Mouse (Mus musculus) cerebellum, adult 11-12 months (tissue): ENCODE data around the gene Prkcz.
"Not testable (repeated sequence)": the region's sequence is repeated elsewhere in the genome, so short reads cannot be mapped to it uniquely, and the experiment has no call there.

Source experiments
- DNase-seq: peaks from one replicate; pipeline ENCODE4 v3.0.0; 2022

The Prkcz gene

DNA sequence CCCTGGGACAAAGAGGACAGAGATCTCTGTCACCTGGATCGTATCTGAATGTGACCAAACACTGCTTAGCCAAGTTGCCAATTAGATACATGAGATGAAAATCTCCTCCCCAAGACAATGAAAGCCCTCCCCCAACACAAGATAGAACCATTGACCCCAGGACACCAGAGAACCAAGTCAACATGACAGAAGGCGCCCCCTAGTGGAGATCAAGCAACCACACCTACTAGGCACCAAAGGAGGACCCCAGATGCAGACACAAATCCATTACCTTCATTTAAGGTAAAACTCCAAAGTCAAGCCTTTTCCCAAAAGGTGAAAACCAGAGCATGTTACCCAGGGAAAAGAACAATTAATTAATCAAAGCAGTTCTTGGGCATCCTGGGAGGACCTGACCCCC is 3.6 kb downstream of the Prkcz start:
- DNase-seq: no peak

DNA sequence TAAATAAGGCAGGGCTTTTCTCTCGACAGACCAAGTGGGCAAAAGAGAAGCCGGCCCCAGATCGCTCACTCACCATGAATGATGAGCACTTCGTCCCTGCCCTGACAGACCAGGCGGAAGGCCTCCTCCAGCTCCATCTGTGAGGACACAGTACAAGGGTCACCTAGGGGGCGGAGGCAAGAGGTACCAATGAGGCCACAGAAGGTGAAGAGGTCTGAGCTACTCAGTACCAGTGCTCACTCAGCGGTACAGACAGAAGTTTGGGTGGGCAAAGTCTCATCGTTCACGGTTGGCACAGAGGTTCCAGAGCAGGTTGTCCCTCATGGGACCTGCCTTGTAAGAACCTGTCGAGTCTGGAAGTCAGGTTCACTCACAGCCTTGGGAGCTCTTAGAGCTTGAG is 4.8 kb downstream of the Prkcz start:
- DNase-seq: no peak

DNA sequence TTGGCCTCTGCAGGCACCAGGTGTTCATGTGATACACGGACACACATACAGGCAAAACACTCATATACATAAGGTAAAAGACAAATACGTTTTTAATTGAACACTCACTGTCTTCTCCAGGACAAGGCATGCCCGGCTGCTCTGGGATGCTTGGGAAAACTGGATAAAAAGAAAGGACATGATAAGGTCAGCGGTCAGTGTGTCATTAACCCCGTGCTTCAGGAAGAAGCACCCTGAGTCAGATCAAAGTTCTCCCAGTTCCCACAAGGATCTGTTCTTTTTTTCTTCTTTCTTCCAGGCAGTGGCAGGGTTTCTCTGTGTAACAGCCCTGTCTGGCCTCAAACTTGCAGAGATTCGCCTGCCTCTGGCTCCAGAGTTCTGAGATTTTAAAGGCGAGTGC is 6.6 kb downstream of the Prkcz start:
- DNase-seq: no peak

DNA sequence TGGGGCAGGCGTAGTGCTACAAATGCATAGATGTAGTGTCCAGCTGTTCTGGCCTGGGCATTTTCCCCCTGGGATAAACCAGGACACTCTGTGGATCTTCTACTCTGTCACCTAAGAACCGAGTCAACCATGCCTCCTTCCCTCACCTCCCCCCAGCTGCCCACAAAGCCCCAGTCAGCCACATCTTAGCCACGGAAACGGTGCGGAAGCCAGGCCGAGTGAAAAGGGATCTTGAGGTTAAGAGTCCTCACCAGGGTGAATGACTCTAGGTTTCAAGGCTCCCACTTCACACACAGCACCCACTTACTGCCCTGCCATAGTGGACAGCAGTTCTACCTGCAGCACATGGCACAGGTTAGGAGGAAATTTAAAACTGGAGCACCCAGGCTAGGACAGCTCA is 7.1 kb downstream of the Prkcz start:
- DNase-seq: no peak

DNA sequence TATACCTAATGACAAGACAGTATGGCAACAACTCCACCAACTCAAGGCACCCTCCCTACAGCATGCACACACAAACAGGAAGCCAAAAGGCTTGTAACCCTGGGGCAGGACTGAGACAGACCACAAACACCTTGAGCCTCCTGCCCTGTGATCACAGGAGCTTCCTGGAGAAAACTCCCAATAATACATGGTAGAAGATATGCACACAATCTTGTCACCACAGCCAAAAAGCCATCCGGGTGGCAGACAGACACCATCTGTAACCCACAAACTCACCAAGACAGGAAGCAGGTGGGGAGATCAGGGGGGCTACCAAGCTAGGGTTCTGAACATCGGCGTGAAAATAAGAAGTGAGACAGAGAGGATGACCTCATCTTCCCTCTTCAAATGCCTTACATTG is 8.6 kb downstream of the Prkcz start:
- DNase-seq: no peak

DNA sequence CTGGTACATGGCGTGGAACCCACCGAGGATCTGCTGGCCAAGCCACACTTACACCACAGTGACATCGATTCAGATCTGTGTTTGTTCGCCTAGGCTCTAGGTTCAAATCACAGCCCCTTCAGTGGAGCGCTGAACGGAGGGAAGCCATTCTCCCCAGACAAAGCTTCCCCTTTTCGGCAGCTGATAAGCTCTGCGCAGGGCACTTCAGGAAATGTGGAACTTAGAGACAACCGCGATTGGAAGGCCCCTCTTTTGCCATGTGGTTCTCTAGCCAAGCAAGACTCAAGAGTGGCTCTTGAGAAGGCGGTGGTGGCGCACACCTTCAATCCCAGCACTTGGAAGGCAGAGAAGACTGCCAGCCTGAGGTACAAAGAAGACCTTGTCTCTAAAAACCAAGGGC is 14.8 kb downstream of the Prkcz start:
- DNase-seq: no peak

DNA sequence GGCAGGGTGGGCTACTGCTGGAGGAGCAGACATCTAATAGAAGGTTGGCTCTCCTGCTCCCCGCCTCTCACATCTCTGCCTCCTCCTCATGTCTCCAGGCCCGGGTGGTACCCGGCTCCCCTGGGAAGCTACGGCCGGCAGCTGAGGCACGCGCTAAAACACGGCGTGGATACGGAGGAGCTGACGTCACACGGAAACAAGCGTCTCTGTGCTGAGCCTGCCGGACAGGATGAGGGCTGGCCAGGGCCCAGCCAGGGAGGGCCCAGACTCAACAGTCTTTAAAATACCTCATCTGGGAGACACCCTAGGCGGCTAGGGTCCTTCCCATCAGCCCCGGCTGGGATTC is 15.6 kb downstream of the Prkcz start:
- DNase-seq: peak; percentile 87

DNA sequence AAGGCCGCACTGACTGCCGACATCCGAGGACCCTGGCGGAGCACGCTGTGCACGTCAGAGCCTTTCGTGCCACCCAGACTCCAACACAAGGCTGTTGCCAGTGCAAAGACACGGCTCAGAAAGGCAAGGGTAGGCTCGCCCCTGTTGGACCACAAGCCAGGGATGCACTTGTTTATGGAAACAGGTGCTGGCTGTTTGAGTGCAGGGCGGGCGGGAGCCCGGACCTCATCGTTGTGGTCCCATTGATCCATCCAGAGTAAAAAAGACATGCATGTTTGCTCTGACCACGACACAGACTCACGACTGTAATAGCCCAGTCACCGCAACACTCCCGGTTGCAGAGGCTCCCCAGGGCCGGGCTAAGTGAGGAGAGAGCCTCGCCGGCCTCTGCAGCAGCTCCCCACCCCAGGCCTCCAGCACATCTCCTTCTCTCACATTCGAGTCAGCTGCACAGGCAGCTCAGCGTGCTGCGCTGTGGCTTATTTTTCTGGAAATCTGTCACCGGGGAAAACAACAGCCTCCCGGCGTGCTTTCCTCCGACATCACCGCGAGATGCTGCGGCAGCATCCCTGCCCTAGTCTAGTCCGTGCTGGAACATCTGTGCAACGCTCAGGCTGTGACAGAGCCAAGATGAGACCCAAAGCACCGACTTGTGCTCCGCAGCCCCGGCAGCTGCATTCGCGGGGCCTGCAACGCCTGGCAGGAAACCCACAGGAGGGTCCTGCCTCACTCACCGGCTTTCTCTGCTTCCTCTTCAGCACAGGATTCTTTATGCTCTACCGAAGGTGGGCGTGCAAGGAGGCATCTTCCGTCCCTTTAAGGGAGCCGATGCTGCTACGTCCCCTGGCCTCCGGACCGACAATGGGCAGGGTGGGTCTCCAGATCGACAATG is 16.2 kb downstream of the Prkcz start:
- peak; percentile 73 for DNase-seq

DNA sequence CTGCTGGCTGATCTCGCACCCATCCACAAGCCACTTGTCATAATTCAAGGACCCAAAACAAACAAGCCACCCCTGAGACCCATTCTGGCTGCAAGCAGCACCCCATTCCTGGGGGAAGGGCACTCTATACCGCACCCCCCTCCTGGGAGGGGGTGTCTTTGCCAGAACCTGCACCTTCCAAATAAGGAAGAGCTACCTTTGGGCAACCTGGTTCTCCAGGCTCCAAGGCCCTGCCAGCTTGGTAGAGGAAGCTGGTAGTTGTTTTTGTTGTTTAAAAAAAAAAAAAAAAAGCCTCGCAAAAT is 16.9 kb downstream of the Prkcz start:
- peak; percentile 74 for DNase-seq

DNA sequence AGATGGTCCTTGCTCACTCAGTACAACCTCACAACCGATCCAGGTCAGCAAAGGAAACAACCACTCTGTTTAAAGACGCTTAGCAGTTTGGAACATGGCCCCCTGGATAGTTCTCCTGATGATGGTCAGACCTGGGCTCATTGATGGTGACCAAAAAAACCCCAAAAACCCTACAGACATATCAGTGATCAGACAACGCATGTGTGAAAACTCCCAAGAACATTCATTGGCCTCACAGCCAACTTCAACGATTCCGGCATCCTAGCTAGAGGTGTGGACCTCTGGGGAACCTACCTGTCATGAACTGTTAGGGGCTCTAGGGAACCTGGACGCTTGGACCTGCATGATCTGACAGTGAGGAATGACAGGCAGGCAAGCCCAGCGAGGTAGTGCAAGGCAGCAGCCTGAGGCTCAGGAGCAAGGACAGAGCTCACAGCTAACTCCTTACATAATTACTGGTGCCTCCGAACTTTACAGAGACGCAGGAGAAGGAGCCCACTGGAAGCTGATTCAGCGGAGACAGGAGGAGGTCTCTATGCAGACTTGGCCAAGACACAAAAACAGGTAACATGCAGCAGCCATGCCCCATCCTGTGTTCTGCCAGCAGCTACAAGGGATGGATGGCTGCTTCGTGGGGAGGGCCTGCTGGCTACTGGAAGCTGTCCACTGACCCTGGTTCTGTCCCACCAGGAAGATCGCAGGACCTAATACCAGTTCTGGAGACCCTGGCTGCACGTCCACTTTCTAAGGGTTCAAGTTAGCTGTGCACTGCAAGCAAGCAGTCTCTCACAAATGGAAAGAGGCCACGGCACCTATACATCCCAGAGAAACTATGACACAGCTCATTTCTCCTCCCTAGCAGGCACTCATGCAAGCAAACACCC is 17.5 kb downstream of the Prkcz start:
- DNase-seq: peak; percentile 74

DNA sequence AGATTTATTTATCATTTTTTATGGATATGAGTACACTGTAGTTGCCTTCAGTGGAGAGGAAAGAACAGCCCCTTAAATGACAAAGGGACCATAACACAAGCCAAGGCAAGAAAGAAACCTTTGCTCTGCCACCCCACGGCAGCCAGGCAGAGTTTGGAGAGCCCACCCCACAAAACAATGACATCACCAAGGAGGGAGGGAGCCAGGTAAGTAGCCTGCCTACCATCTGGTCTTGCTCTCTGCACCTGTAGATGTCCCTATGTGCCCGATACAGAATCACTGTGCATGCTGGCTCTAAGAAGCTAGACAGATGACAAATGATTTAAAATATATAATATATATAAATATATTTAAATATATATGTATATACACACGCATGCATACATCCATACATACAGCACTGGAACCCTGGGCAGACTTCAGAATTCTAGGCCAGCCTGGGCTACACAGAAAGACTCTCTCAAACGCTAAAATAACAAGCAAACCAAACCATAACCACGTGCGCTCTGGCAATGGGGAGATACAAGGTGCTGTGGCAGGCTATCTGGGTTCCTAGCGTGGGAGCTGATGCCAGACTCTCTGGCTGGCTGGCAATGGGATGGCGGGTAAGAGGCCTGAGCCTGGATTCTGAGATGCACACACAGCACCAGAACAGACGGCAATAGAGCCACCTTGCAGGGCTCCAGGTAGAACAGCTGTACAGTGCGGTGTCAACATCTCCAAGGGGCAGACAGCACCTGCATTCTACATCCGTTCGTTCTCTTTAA is 24.7 kb downstream of the Prkcz start:
- DNase-seq: peak; percentile 55

DNA sequence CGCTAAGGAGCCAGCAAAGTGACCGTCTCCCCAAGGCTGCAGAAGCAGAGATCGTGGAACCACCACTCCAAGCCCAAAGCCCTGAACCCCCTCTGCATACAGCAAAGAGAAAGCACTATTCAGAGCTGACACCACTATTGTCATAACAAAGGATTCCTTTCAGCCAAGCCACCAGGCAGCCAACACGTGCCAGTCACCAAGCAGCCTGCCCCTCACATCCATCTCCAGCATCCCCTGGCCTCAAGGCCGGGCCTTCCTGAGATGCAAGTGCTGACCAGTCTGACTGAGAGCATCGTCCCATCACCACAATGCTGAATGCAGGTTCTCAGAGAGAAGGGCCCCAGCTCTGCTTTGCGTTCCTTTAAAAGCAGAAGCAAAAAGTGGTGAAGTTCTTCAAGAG is 28.9 kb downstream of the Prkcz start:
- no peak for DNase-seq

DNA sequence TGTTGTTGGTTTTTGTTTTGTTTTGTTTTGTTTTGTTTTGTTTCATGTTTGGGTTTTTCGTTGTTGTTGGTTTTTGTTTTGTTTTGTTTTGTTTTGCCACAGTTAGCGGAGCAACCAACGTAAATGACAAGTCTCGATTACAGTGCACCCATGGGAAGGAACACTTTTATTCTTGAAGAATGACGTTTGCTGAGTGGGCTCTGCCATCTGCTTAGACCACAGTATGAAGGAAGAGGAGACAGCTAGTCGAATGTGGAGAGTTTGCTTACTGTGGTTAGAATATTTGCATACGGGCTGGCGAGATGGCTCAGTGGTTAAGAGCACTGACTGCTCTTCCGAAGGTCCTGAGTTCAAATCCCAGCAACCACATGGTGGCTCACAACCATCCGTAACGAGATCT is 32.8 kb downstream of the Prkcz start:
- DNase-seq: not testable (repeated sequence)

DNA sequence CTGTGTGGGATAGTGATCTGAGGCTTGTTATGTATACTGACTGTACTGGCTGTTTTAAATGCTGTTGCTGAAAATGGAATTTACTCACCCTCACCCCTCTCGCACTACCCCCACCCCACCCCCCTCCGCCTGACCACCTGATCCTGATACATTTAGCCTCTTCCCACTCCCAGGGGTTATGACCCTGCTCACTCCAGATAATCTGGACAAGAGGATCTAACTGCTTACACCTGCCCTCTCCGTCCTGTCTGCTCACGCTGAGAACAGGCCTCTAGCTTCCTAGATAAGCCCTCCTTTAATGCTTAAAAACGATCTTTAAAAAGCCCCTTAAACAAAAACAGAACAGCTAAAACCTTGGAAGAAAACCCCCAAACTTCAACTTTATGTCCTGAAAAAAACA is 35.4 kb downstream of the Prkcz start:
- DNase-seq: no peak

DNA sequence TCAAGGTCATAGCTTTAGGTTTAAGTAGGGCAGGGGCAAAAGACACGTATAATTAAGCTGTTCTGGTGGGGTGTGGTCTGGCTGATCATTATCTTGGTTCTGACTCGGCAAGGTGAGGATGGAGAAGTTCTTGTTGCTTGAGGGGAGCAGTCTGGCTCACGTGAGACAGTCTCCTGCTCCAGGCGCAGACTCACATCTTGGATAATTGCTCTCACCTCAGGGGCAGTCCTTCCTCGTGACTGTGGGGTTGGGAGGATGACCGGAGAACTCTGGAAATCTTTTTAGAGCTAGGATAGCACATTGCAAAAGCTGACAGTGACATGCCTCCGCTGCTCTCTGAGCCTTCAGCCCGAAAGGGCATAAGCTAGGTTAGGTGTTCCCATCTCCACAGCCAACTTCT is 36.6 kb downstream of the Prkcz start:
- DNase-seq: no peak

DNA sequence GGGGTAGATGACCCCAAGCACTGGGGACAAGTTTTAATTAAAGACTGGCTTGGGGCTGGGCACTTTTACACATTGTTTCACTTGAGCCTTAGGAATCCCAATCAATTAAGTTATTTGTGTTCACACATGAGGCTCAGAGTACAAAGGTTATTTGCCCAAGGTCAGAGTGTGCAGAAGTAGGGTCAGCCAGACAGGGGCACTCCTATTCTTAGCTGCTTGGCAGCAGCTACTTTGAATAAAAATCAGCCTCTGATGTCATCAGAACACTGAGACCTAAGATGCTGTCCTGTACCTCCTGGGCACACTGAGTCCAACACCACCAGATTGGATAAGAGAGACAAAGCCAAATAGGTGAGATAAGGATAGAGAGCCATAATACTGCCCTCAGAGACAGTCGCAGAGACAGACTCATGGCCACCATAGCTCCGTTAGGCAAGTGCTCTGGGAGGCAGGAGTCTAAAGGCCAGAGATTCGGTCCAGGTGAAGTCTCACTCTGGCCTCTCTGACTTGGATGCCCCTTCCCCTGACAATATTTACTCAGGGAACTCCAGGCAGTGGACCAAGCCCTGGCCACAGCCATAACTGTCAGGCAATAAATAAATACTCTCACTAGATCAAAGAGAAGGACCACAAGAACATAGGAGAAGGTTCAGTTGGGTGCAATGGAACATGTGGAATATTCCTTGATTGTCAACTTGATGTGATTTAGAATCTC is 37.9 kb downstream of the Prkcz start:
- no peak for DNase-seq

DNA sequence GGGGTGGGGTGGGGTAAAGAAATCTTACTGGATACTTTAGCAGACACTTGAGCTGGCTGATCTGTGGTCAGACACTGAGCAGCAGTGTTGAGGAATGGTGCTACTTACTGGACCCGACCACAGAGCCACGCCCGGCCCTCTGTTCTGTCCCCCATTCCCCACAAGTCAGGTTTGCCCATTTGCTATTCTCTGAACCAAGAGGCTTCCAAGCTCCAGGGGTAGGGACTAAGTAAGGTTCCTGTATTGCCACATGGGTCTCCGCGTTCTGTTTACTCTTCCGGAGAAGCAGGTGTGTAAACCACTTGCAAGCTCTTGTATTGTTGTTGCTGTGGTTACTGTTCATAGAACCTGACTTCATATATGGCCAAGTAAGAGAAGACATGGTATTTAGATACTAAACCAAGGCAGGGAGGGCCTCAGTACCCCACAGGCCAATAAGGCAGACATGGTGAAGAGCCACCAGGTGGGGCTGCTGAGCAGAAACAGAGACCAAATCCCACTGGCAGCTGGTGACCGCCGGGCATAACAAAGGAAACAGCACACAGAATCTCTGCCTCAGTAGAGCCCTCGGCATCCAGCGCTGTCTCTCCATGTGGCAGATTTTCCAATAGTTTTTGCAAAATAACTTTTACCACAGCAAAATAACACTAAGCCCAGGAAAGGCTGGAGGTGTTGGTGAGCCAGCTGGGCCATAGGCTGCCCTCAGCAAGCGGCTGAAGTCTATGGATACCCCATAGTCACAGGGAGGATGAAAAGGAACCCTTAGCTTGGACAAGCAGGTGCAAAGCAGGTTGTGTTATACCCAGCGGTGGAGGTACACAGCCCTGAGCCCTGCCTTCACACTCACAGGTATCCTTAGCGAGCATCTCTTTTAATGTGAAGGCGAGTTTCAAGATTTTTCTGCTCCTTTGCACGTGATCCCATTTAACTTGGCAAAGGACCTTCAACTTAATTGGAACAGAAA is 40.6 kb downstream of the Prkcz start:
- DNase-seq: no peak

DNA sequence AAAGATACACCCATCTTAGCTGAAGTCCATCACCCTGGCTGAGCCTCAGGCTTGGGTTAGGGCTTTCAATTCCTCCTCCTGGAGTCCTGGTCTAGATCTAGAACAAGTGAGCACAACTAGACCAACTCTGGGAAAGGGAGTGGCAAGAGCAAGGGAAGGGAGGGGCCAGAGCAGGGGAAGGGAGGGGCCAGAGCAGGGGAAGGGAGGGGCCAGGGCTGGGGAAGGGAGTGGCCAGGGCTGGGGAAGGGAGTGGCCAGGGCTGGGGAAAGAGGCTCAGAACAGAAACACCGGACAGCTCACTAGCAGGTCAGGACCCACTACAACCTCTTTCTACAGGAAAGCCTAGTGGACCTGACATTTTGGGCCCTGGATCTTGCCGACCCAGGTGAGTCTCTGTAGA is 42.9 kb downstream of the Prkcz start:
- no peak for DNase-seq

DNA sequence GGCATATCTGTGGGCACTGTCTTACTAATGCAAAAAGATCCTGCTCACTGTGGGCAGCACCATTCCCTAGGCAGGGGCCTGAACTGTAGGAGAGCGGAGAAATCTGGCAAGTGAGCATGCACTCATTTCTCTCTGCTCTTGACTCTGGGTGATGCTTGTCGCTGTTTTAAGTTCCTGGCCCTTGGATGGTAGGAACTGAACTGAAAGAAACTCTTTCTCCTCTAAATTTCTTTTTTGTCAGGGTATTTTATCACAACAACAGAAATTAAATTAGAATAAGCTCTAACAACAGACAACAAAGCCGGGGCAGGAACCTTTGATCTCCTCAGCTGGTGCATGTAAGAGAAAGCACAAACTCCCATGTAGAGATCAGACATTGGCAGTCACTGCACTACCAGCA is 46.1 kb downstream of the Prkcz start:
- DNase-seq: no peak

DNA sequence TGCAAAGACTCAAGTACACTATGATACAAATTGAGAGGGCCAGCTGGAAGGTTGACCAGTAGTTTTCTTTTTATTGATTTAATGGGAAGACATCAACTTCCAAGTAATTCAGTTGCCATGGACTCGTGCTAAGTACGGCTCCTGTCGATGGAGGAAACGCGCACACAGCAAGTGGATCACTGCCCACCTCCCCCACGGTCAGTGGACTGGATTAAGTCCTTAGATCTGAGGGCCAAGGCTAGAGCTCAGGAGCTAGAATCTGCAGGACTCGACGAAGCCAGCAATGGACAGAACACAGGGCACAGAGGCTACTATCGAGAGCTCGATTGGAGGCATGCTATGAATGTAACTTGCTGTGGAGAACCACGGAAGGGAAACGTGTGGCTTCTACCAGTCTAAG is 52.5 kb downstream of the Prkcz start:
- peak; percentile 56 for DNase-seq

DNA sequence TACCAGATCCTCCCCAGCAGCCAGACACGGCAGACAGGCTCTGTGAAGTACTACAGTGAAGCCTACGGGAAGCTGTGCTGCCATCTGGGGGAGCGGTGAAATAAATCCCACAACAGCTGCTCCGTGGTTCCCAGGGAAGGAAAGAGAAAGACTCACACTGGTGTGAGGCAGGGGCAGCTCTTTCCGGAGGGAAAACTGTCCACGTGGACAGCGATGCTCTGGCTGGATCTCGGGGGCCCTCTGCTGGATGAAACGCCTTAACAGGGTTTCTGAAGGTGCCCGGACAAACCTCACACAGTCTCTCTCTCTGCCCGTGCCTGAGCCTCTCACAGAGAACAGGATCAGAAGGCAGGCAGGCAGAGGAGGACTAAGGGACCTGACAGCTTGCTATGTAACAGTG is 53.1 kb downstream of the Prkcz start:
- DNase-seq: peak; percentile 91

DNA sequence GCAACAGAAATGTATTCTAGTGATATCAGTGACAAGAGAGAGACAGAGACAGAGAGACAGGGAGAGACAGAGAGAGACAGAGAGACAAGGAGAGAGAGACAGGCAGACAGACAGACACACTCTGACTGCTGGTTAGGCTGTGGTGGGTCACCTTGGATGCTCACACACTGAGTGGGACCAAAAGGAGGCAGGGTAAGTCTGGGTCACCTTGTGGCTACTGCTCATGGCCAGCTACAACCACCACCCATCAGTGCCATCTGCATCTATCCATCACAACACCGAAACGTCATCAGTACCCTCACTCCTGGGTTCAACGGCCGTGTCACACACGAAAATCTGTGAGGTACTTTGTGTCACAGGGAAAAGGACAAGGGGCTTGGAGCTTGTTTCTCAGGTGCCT is 53.6 kb downstream of the Prkcz start:
- DNase-seq: no peak
